Mouse (Mus musculus) c-Kit-positive CD71-positive TER-119-negative erythroid progenitor cells, embryonic 14.5 days (primary cell): ENCODE measurements at regions not wholly inside any gene's neighbourhood (a gene's known extent, or its start where the extent isn't known, plus 50 kb on each side); places are given as distances from the start of the nearest gene placed in this dataset.

Source experiments
- DNase-seq: peaks from one replicate; pipeline ENCODE4 v3.0.0-alpha.2; 2013; ENCODE audit warnings: low read depth

DNA sequence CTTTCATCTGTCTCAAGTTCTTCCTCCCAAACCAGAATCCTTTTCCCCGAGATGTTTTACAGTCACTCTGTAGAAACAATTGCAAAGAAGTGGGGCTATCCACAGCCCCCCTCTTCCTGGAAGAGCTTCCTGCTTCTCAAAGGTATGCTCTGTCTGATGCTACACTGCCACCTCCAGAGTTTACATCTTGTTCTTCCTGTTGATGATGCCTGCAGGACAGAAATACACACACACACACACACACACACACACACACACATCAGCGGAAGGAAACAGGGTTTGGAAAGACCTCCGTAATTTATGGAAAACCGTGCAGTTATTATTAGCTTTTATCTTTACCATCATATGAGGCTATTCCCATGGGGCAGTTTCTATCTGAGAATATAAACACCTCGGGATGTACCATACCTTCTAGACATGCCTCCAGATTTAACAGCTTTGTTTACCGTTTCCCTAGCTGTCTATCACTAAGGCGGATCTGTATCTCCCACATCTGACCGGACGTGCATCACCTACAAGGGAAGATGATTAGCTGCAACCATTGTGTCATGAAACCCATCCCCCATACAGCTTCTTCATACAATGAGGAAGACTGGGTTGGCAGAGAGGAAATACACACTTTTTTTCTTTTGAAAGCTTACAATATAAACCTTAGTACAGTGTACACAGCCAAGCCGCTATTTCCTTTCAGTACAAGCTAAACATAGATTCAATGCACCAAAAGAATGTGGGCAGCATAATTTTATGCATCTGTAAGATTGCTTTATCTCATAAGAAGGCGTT is 288.6 kb downstream of the Plk2 start:
- no peak for DNase-seq

DNA sequence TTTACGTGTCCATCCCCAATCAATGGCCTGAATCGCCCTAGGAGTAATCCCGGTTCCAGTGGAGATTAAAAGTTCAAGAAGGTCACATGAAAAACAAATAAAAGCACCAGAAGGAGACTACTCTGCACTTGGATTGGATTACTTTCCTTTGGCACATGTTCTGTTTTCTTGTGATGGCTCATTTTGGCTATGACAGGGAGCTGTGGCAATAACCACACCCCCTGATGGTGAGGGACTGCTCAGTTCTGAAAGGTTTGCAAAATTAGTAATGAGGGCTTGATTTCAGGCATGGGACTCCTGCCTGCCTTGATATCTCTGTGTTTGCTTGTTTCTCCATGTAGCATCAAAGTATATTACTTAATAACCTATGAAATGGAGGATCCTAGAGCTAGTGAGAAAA is 293.9 kb downstream of the Plk2 start:
- DNase-seq = no peak

DNA sequence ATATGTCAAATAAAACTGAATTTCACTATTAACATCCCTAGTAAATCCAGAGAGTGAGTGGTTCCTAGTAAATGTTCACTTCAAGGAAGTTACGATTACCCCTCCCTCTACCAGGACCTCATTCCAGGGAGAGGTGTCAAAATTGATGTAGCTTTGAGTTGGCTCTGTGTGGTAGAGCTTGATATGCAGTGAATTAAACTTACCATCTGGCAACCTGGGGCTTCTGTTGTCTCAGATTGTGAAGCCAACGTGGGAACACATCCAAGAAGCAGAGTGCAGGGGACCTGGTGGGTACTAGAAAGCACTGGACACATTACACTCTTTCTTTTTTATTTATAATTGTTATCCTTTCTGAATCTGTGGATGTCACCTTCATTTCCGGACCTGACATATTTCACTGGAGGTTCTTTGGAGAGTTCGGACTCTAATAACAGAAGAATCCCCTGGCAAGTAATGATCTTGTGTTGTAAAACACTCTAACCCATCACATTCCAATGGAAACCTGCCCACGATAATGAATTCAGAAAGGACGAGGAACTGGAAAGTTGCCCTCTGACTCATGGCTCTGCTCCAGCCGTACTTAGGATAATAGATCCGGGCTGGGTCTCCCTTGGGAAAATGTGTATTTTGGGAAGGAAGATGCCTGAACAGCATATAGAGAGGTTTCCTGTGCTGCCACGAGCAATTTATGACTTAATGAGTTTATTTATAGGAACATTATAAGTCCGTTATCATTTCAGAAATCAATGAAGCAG is 295.8 kb downstream of the Plk2 start:
- no peak for DNase-seq

DNA sequence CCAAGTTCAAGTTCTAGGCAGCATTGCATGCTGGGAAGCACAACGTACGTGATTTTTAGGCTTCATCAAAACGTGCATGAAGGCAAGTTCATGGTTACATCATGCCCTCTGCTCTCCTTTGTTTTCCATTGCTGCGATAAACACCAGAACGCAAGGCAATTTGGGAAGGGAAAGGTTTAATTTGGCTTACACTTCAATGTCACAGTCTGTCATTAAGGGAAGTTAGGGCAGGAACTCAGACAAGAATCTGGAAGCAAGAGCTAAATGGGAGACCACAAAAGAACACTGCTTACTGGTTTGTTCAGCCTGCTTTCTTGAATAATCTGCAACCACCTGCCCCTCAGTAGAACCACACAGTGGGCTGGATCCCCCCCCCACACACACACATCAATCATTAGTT is 297.9 kb downstream of the Plk2 start:
- no peak for DNase-seq

- no peak for DNase-seq
Observed at GRCm38 (mm10) chr13:110694876-110695275, 300.0 kb downstream of the Plk2 start.

DNA sequence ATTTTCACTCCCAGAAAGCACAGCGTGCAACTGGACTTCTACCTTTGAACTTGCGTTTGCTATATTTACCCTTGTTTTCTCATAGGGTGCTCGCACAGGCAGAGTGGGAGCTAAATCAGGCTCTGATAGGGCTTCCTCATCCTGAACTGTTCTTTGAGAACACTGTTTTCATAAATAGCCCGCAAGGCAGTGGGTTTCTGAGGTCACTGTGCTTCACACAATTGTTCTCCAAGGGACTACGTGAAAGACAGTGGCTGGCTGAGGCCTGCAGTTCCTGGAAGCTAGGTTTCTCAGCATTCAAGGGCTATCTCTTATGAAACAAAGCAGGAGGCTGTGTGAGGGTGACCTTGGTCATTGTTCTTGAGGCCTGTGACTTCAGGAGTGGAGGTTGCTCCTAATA is 301.7 kb downstream of the Plk2 start:
- DNase-seq = no peak

DNA sequence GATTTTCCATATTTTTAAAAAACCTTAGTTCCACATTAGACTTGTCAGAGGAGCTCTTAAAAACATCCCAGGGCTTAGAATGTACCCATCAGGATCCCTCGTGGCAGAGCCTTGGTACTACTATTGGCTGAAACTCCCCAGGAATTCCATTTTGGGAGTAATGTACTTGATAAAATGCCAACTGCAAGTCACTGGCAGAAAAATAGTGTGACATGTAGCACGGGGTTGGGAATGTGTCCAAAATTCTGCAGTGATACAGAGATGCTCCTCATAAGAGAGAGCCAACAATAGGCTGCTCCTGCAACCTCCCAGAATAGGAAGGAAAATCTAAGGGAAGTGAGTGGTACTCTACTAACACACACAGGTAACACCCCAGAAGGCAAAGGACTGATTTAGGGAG is 309.4 kb downstream of the Plk2 start:
- no peak for DNase-seq

- no peak for DNase-seq
Observed at GRCm38 (mm10) chr13:110710847-110711246, 316.0 kb downstream of the Plk2 start.

DNA sequence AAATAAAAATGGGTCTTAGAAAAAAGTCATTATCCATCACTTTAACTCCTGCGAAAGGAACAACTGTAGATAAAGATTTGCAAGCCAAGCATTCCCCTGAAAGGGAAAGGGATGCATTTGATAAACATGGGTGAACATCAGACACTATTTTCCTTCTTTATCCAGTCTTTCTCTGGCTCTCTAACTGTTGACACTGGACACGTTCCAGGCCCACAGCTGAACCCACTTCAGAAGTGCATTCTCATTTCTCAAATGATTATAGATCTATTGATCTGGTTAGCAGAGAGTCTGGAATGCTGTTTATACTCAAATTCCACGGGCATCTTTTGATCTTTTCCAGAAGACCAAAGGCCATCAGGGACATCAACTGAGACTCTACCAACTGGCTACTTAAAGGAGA is 317.7 kb downstream of the Plk2 start:
- no peak for DNase-seq

GRCm38 (mm10) chr13:110722170-110722569 is 327.3 kb downstream of the Plk2 start:
- DNase-seq = no peak

GRCm38 (mm10) chr13:110722752-110723151 is 327.9 kb downstream of the Plk2 start:
- no peak for DNase-seq

GRCm38 (mm10) chr13:110724836-110725235 is 330.0 kb downstream of the Plk2 start:
- DNase-seq = no peak

DNA sequence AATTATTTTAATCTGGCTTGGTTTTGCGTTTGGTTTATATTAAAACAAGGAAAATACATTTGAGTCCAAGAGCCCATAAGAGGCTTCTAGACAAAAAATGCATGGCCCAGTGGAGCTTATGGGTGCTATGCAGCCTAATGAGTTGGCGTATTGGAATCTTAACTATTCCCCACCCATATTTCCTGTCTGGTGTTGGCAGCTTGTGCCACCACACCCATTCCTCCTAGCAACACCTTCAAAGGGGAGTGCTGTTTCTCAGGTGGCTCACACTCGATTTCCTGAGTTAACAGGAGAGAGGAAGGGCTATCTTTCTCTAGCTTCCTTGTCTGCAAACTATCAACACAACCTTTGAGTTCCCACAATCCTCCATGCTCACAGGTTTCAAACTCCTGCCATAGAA is 331.0 kb downstream of the Plk2 start:
- no peak for DNase-seq

- no peak for DNase-seq
Observed at GRCm38 (mm10) chr13:110735511-110735910, 340.7 kb downstream of the Plk2 start.

GRCm38 (mm10) chr13:110741576-110742206 is 346.8 kb downstream of the Plk2 start:
- DNase-seq = no peak

DNA sequence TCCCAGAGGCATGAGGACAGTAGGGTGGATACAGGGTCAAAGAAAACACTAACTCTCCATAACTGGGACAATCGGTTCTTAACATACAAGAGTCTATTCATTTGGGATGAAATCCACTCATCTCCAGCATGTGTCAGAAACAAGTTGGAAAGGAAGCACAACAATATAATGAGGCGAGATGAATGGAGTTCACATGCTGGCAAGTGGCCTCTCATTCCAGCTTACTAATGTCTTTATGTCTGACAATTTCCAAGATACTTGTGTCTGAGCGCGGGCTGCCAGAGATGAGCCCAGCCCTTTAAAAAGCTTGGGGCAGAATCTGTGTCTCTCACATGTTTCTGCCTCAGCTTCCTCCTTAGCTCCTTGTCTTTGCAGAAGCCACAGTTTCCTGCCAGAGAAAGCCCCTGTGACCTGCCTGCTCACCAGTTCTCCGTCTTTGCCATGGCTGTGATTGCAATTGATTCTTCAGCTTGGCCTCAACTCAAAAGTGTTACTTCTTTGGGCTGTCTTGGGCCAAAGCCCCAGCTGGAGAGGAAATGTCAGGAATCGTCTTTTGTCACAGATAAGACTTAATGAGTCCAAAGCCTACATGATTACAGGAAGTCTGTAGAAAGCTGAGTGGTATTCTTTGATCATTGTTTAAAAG is 352.5 kb downstream of the Plk2 start:
- no peak for DNase-seq

- no peak for DNase-seq
Observed at GRCm38 (mm10) chr13:110752746-110753145, 357.9 kb downstream of the Plk2 start.

GRCm38 (mm10) chr13:110754548-110754947 is 359.7 kb downstream of the Plk2 start:
- no peak for DNase-seq

DNA sequence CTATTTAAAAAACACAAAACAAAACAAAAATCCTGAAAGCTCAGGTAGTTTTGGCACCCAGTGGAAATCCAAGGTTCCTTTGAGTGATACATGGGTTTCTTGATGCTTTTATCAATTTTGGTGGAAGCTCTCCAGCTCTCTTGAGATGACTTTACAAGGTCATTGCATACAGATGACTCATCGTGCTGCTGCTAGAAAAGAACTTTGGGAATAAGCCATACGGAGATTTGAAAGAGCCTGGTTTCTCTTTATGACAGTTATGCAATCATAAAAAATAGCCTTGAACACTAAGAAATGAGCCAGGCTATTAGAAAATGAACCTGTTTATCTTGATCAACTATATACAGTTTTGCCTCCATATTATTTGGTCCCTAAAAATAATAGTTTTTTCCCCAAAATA is 362.0 kb downstream of the Plk2 start:
- DNase-seq = no peak

DNA sequence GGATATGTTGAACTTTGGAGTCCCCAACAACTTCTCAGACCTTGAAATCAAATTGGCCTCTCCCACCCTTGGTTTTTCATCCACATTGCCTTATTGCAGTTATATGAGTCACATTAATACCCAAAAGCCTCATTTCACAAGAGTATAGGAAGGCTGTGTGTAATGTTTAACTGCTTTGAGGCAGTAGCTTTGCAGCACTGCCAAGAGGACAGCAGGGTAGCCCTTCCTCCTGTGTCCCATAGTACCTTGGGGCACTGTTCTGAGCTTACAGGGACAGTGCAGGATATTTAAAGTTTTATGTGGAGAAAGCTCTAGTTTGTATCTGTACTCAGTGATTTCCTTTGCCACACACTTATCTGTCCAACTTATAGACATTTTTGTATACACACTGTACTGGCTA is 374.4 kb downstream of the Plk2 start:
- no peak for DNase-seq

DNA sequence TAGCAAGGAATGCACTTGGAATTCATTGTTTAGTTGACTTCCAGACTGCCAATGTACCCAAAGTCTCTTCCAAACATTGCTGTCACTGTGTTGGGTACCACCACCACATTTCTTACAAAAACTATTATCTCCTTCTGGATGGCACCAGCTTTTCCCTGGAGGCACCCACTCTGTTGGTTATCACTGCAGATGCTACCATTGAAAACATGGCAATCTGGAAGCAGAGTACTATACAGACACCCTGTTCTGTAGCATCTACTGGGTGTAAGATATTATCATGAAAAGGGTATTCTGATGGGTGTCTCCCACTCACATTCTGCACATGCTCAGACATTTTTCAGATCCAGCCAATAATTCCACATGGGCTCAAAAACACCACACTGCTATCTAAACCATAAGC is 380.4 kb downstream of the Plk2 start:
- DNase-seq = no peak

DNA sequence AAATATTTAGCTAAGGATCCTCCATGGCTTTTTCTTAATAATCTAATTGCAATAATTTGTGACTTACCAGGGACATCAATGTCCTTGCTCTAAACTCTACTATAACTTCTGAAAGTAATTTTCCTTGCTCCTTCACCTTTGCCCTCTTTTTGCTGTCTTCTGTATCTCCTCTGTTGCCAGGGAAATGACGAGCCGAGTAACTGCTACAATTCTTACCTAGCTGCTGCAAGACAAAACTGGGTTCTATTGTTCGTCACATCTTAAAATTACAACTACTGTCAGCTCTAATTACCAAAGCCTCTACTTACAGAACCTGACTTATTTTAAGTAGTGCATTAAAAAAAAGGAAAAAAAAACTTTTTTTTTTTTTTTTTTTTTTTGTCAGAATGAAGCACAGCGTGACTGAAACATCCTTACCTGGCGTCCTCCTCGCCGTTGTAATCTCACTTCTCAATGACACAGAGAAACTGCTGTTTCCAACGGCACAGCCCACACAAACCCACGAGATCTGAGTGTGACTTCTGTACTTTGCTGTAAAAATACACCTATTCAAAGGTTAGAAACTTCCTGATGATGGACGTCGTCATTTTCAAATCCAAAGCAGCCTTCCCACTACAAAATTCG is 389.4 kb downstream of the Plk2 start:
- no peak for DNase-seq
